Comparison of ENCODE assay signal across 22 mouse cellular contexts in genomic region chr4:152209623-152210022, GRCm38 (mm10). TPM values are rescaled to one million over a fixed set of nuclear protein-coding genes. Genes with fewer than 3 reads are reported as not detected.
DNase-seq lines count a peak whose midpoint lies in the region; ATAC-seq lines count a peak whose summit lies in the region.
"Had no signal": no experiment of that assay in that cellular context is flagged by ENCODE, and none has a peak within 500 bp of the region (broad histone marks: within the 10 kb centered on the region; RNA-seq: fewer than 3 reads in every experiment).

No protein-coding gene starts in this region.

- H3K4me3 ChIP-seq in kidney, embryonic 15.5 days (replicated peaks) = no peak overlapping the region
- no peak overlapping the region for H3K4me3 ChIP-seq in midbrain, embryonic 16.5 days (ENCODE audit: low read depth, low read length)
- H3K4me3 ChIP-seq: embryonic facial prominence, embryonic 10.5 days; hindbrain, embryonic 10.5 days; limb, embryonic 15.5 days; neural tube, embryonic 12.5 days had no signal

- no peak for ATAC-seq in kidney, embryonic 15.5 days (replicated peaks; ENCODE audit: low FRiP score)
- no peak for ATAC-seq in midbrain, embryonic 16.5 days
- ATAC-seq: activated CD4-positive, CD25-positive, alpha-beta regulatory T cell, adult 4 months; liver, postnatal 0 days; Patski had no signal

- H3K9ac ChIP-seq in kidney, embryonic 15.5 days = no peak overlapping the region
- H3K9ac ChIP-seq in midbrain, embryonic 16.5 days (ENCODE audit: low read depth, low read length) = no peak overlapping the region
- H3K9ac ChIP-seq: limb, embryonic 15.5 days; liver, postnatal 0 days; neural tube, embryonic 12.5 days had no signal

- H3K27me3 ChIP-seq in kidney, embryonic 15.5 days = no peaks in the 10 kb centered on the region
- H3K27me3 ChIP-seq in midbrain, embryonic 16.5 days (ENCODE audit: control insufficient read depth, insufficient read depth, low read depth, low read length) = no peaks in the 10 kb centered on the region
- H3K27me3 ChIP-seq: limb, embryonic 15.5 days; Patski had no signal

- no peaks in the 10 kb centered on the region; the same call in 1 of the 2 replicates for H3K36me3 ChIP-seq in kidney, embryonic 15.5 days
- H3K36me3 ChIP-seq in midbrain, embryonic 16.5 days (ENCODE audit: control insufficient read depth, insufficient read depth, low read length) = no peaks in the 10 kb centered on the region
- H3K36me3 ChIP-seq: embryonic facial prominence, embryonic 10.5 days had no signal

- no peak overlapping the region for H3K4me2 ChIP-seq in kidney, embryonic 15.5 days
- H3K4me2 ChIP-seq in midbrain, embryonic 16.5 days (ENCODE audit: low read length) = no peak overlapping the region
- H3K4me2 ChIP-seq: limb, embryonic 15.5 days; midbrain, embryonic 11.5 days; neural tube, embryonic 12.5 days had no signal

- peaks cover 29% of the 10 kb centered on the region for H3K4me1 ChIP-seq in kidney, embryonic 15.5 days
- H3K4me1 ChIP-seq in midbrain, embryonic 16.5 days (ENCODE audit: control insufficient read depth, insufficient read depth, low read length) = peaks cover 3% of the 10 kb centered on the region
- H3K4me1 ChIP-seq: neural tube, embryonic 12.5 days had no signal

- DNase-seq in kidney, adult 9 months = no peak
- peak; percentile 77 for DNase-seq in Muller cell, postnatal 12 days (ENCODE audit: inconsistent ontology term)
- DNase-seq in brain, adult 2 months (ENCODE audit: low read depth, low spot score) = peak; percentile 62
- DNase-seq in lung, postnatal 36 days = peak; percentile 62
- no peak for DNase-seq in right cerebral cortex, postnatal 10 days (ENCODE audit: low spot score in 2 of 2)
- DNase-seq: adrenal gland, postnatal 14 days; cerebellum, adult 11-12 months; cerebellum, postnatal 14 days; kidney, adult 2 months; kidney, postnatal 4 days; liver, postnatal 0 days; right cerebral cortex, adult 18-20 months had no signal

- H3K9me3 ChIP-seq in kidney, embryonic 15.5 days (replicated peaks) = no peaks in the 10 kb centered on the region
- no peaks in the 10 kb centered on the region for H3K9me3 ChIP-seq in midbrain, embryonic 16.5 days (replicated peaks; ENCODE audit: control insufficient read depth, low read length, poor library complexity, severe bottlenecking)
- H3K9me3 ChIP-seq: embryonic facial prominence, embryonic 10.5 days; hindbrain, embryonic 10.5 days; limb, embryonic 15.5 days; neural tube, embryonic 12.5 days had no signal

- 39% methylated on average over 4 of the region's 4 CpGs for WGBS in kidney, embryonic 15.5 days
- WGBS in midbrain, embryonic 16.5 days = 69% methylated on average over 4 of the region's 4 CpGs

- 0 out of 2 replicates have a peak overlapping the region, but pooled peaks have one; percentile 30 for H3K27ac ChIP-seq in kidney, embryonic 15.5 days
- no peak overlapping the region for H3K27ac ChIP-seq in midbrain, embryonic 16.5 days (ENCODE audit: low read length)
- H3K27ac ChIP-seq: embryonic facial prominence, embryonic 10.5 days; hindbrain, embryonic 10.5 days; limb, embryonic 15.5 days; neural tube, embryonic 12.5 days had no signal

RNA-seq across cellular contexts. Expression of gene Acot7, which starts 31.7 kb away (rescaled TPM):
- polyA plus RNA-seq in kidney, embryonic 15.5 days (2015; fragmentation: Nextera tagmentation; extraction: Ambion mirVana) = 65.6 and 71.7 TPM in 2 replicates
- polyA plus RNA-seq in midbrain, embryonic 16.5 days (2015; fragmentation: Nextera tagmentation; extraction: Ambion mirVana) = 437 and 480 TPM in 2 replicates

RNA-seq across cellular contexts. Expression of gene Hes2, which starts 51.0 kb away (rescaled TPM):
- 0.08 and 0.17 TPM in 2 replicates for polyA plus RNA-seq in kidney, embryonic 15.5 days (2015; fragmentation: Nextera tagmentation; extraction: Ambion mirVana)
- not detected in 2 replicates for polyA plus RNA-seq in midbrain, embryonic 16.5 days (2015; fragmentation: Nextera tagmentation; extraction: Ambion mirVana)
- polyA plus RNA-seq: activated CD4-positive, CD25-positive, alpha-beta regulatory T cell, adult 4 months; forebrain, embryonic 11.5 days; liver, postnatal 0 days; Patski had no signal

RNA-seq across cellular contexts. Expression of gene Espn, which starts 57.5 kb away (rescaled TPM):
- 25.5 and 28.1 TPM in 2 replicates for polyA plus RNA-seq in kidney, embryonic 15.5 days (2015; fragmentation: Nextera tagmentation; extraction: Ambion mirVana)
- 0.14 and 0.25 TPM in 2 replicates for polyA plus RNA-seq in midbrain, embryonic 16.5 days (2015; fragmentation: Nextera tagmentation; extraction: Ambion mirVana)

Comparison
In these comparisons a context has a peak if more than half of its experiments do, and no peak if none do; other contexts are left out.
1. DNase-seq: peak in Muller cell, postnatal 12 days (single experiment), brain, adult 2 months (single experiment) and lung, postnatal 36 days (single experiment); none in kidney, adult 9 months (single experiment) and right cerebral cortex, postnatal 10 days (0 of 2).
2. RNA of gene Espn, which starts 57.5 kb away (polyA plus RNA-seq): 25.5 to 28.1 TPM in kidney, embryonic 15.5 days; 0.14 to 0.25 TPM in midbrain, embryonic 16.5 days; every median in the first group is over 10 times any median in the second.